Mouse (Mus musculus) brain, embryonic 14.5 days (tissue): Measurements from ENCODE around the gene Cdh13.

Experiments
- CTCF ChIP-seq: fragments of 200-500 bp; IDR thresholded peaks from 2 replicates; pipeline ENCODE4 v1.5.1; 2012; ENCODE audit warnings: inconsistent platforms, mild to moderate bottlenecking, moderate library complexity, borderline replicate concordance; ENCODE audit not compliant: insufficient read depth, insufficient read length; ENCODE audit errors: extremely low read depth
- POLR2A ChIP-seq: fragments of 200-500 bp; IDR thresholded peaks from 2 replicates; pipeline ENCODE4 v1.6.1; 2012; ENCODE audit warnings: mild to moderate bottlenecking, inconsistent platforms, borderline replicate concordance; ENCODE audit not compliant: poor library complexity, insufficient read depth, insufficient read length, severe bottlenecking; ENCODE audit errors: extremely low read depth

DNA sequence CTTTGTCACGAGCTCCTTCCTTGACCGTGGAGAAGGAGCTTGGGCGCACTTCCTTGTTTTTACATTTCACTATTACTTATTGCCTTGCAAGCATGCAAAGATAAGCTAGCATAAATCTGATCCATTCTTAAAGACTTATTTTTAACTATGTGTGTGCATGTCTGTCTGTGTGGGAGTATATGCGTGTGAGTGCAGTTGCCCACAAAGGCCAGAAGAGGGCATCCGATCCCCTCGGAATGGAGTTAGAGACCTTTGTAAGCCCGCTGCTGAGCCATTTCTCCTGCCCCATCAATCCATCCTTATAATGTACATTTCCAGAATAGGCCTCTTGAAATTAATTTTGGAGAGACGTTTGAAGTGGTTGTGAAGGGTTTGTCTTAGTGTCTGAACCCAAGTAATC, 298.7 kb downstream of the Cdh13 start:
- TF ChIP-seq CTCF (no peak), POLR2A (no peak)
